Mouse (Mus musculus): ENCODE results near the gene Crtap.

Crtap gene

DNA sequence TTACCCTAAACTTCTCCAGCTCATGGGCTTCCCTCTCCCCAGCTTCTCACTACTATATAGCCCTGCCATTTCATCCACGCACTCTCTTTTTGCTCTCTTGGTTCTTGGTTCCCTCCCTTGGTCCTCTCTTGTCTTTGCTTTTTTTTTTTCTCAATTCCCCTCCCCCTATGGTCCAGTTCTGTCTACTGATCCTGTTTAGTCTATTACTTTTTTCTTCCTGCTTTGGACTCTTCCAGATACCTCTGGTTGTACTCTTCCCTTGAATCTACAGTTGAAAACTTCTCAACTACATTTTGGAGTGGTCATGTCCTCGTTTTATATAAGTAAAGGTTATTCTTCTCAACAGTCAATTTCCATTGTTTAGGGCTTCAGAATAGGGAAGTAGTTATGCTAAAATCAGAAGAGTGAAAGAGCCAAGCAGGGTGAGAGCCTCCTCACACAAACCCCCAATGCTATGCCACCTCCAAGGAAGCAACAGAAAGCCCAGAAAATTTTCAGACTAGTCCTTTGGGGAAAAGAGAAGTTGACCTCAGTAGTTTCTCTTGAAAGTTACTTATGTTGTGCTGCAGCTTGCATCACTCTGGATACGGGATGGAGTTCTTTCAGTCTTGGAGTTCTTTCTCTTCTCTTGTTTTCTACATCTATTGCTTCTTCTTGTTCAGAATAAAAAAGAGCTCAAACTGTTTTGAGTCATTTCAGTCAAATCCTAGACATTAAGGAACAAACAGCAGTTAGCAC, 64.3 kb downstream of the Crtap start:
- no peak for DNase-seq (ENCODE audit: inconsistent ontology term)

All from Muller cell, postnatal 12 days (primary cell).